8 mouse cellular contexts compared by ENCODE assay signal in genomic region chr6:116338520-116338919, GRCm38 (mm10). TPM values are rescaled to one million over a fixed set of nuclear protein-coding genes. Genes with fewer than 3 reads are reported as not detected.
DNase-seq lines count a peak whose midpoint lies in the region; ATAC-seq and TF ChIP-seq lines count a peak whose summit lies in the region.

No protein-coding gene starts in this region.

- H3K27ac ChIP-seq in kidney, embryonic 15.5 days, result no peak overlapping the region
- no peak overlapping the region for H3K27ac ChIP-seq in cortical plate, adult 2 months (ENCODE audit: insufficient read depth, low read length)
- H3K27ac ChIP-seq in hindbrain, embryonic 15.5 days (replicated peaks), result peak overlapping the region; percentile 85
- peak overlapping the region; percentile 83 for H3K27ac ChIP-seq in midbrain, embryonic 15.5 days

- peaks cover 9% of the 10 kb centered on the region for H3K4me1 ChIP-seq in kidney, embryonic 15.5 days
- H3K4me1 ChIP-seq in cortical plate, adult 2 months (ENCODE audit: control insufficient read depth, insufficient read depth, low read length), result 0 out of 2 replicates have a peak, but pooled peaks cover 2% of the 10 kb centered on the region
- H3K4me1 ChIP-seq in hindbrain, embryonic 15.5 days (replicated peaks), result peaks cover 24% of the 10 kb centered on the region
- peaks cover 24% of the 10 kb centered on the region for H3K4me1 ChIP-seq in midbrain, embryonic 15.5 days

- H3K4me3 ChIP-seq in kidney, embryonic 15.5 days (replicated peaks), result peak overlapping the region; percentile 98
- H3K4me3 ChIP-seq in cortical plate, adult 2 months (ENCODE audit: insufficient read depth, low read length), result peak overlapping the region; percentile 61
- H3K4me3 ChIP-seq in hindbrain, embryonic 15.5 days, result peak overlapping the region; percentile 97
- peak overlapping the region; percentile 96 for H3K4me3 ChIP-seq in midbrain, embryonic 15.5 days

- peak overlapping the region; percentile 79 for H3K9ac ChIP-seq in kidney, embryonic 15.5 days
- H3K9ac ChIP-seq in hindbrain, embryonic 15.5 days, result peak overlapping the region; percentile 85
- H3K9ac ChIP-seq in midbrain, embryonic 15.5 days, result peak overlapping the region; percentile 94

- H3K27me3 ChIP-seq in kidney, embryonic 15.5 days, result no peaks in the 10 kb centered on the region
- no peaks in the 10 kb centered on the region for H3K27me3 ChIP-seq in hindbrain, embryonic 15.5 days
- H3K27me3 ChIP-seq in midbrain, embryonic 15.5 days (replicated peaks), result no peaks in the 10 kb centered on the region

- WGBS in kidney, embryonic 15.5 days, result 7% methylated on average over 8 of the region's 8 CpGs
- WGBS in hindbrain, embryonic 15.5 days, result 3% methylated on average over 8 of the region's 8 CpGs
- WGBS in midbrain, embryonic 15.5 days, result 8% methylated on average over 8 of the region's 8 CpGs

- H3K9me3 ChIP-seq in kidney, embryonic 15.5 days (replicated peaks), result no peaks in the 10 kb centered on the region
- no peaks in the 10 kb centered on the region for H3K9me3 ChIP-seq in hindbrain, embryonic 15.5 days
- H3K9me3 ChIP-seq in midbrain, embryonic 15.5 days, result no peaks in the 10 kb centered on the region

- H3K4me2 ChIP-seq in kidney, embryonic 15.5 days, result peak overlapping the region; percentile 69
- H3K4me2 ChIP-seq in hindbrain, embryonic 15.5 days, result peak overlapping the region; percentile 62
- H3K4me2 ChIP-seq in midbrain, embryonic 15.5 days, result peak overlapping the region; percentile 57

- H3K36me3 ChIP-seq in kidney, embryonic 15.5 days, result peaks cover 3% of the 10 kb centered on the region; the same call in 1 of the 2 replicates
- H3K36me3 ChIP-seq in hindbrain, embryonic 15.5 days, result no peaks in the 10 kb centered on the region
- H3K36me3 ChIP-seq in midbrain, embryonic 15.5 days (replicated peaks), result peaks cover 3% of the 10 kb centered on the region; the same call in 1 of the 2 replicates

- TF ChIP-seq POLR2A in cortical plate, adult 2 months (IDR thresholded peaks at IDR 0.05; ENCODE audit: extremely low read depth, insufficient read depth, low read length), result no peak

- DNase-seq in kidney, postnatal 4 days, result no peak
- DNase-seq in gastrocnemius, adult 8-10 months (ENCODE audit: low spot score in 2 of 2), result no peak
- DNase-seq in layer of hippocampus, adult 11-12 months (ENCODE audit: low spot score), result no peak
- DNase-seq in gastrocnemius, adult 18-20 months (ENCODE audit: low spot score), result no peak

- TF ChIP-seq CTCF in cortical plate, adult 2 months (IDR thresholded peaks at IDR 0.05; ENCODE audit: extremely low read depth, insufficient read depth, low read length), result no peak

- ATAC-seq in kidney, embryonic 15.5 days (replicated peaks; ENCODE audit: low FRiP score), result no peak
- no peak for ATAC-seq in hindbrain, embryonic 15.5 days (ENCODE audit: low FRiP score, low read depth)
- ATAC-seq in midbrain, embryonic 15.5 days (replicated peaks), result no peak

RNA-seq across cellular contexts. Expression of gene March8, which starts 0.7 kb away (rescaled TPM):
- polyA plus RNA-seq in kidney, embryonic 15.5 days (2015; fragmentation: Nextera tagmentation; extraction: Ambion mirVana), result 37.5 and 40.4 TPM in 2 replicates
- 56.6 and 61.6 TPM in 2 replicates for polyA plus RNA-seq in cortical plate, adult 2 months (2012; rRNA removed)
- polyA plus RNA-seq in hindbrain, embryonic 15.5 days (2015; fragmentation: Nextera tagmentation; extraction: Ambion mirVana), result 64.4 and 68.3 TPM in 2 replicates
- polyA plus RNA-seq in midbrain, embryonic 15.5 days (2015; fragmentation: Nextera tagmentation; extraction: Ambion mirVana), result 74.7 and 82.0 TPM in 2 replicates
- 10 to 100 TPM; 24.6 to 36.1 (median 30.6) TPM for total RNA-seq in gastrocnemius, adult 8-10 months (2022)
- total RNA-seq in gastrocnemius, adult 18-20 months (2021), result 10 to 100 TPM; 24.6 to 27.8 TPM

Comparison
In these comparisons a context has a peak if more than half of its experiments do, and no peak if none do; other contexts are left out.
1. H3K27ac ChIP-seq: peak in hindbrain, embryonic 15.5 days (single experiment) and midbrain, embryonic 15.5 days (single experiment); none in kidney, embryonic 15.5 days (single experiment) and cortical plate, adult 2 months (single experiment).
2. Peak in every context shown above with its lines, with median percentiles within 50 percentile points of each other: H3K4me2 ChIP-seq, H3K4me3 ChIP-seq and H3K9ac ChIP-seq.